Mouse (Mus musculus) fibroblast of lung, adult 2 months (primary cell): Measurements from ENCODE around the gene Rab5if.
"Not testable (repeated sequence)": the region's sequence is repeated elsewhere in the genome, so short reads cannot be mapped to it uniquely, and the experiment has no call there.

Experiments used
- DNase-seq: peaks from one replicate; pipeline ENCODE4 v3.0.0-alpha.2; 2011; ENCODE audit warnings: low read depth

Gene Rab5if

GRCm38 (mm10) chr2:156862772-156863486 lies at the start of gene Rab5if:
TSS of gene Rab5if (plus strand) at chr2:156863128.
- peak; percentile 92 for DNase-seq

GRCm38 (mm10) chr2:156814344-156814801 lies 48.6 kb upstream of the Rab5if start:
- DNase-seq = no peak

- no peak for DNase-seq
These were observed 48.0 kb upstream of the Rab5if start for GRCm38 (mm10) chr2:156814893-156815292.

DNA sequence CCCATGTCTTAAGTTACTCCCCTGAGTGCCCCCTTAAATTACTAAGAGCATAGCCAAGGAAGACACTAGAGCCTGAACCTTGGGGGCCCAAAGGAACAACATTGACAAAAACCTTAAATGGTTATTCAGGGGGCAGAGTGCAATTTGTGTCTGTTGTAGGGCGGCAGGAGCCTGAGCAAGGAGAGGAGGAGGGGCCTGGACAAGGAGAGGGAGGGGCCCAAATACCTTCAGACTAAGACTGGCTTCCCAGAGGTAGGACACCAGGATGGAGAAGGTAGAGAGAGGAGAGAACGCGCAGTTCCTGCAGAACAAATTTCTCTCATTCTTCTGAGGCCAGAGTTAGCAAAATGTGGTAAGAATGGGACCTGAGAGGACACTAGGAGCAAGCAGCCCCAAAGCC lies 47.5 kb upstream of the Rab5if start:
- DNase-seq = no peak

DNA sequence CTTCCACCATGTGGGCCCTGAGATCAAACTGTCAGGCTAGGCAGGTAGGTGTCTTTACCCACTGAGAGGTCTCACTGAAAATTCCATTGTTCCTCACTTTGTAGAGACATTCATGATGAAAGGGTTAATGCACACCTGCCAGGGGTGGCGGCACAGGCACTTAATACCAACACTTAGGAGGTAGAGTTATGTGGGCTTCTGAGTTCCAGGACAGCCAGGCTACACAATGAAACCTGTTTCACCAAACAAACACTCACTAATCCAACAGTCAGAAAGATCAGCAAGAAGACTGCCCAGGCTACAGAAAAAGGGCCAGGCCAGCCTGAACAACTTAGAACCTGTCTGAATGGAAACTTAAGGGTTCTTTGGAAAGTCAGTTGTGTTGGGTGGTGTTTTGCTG lies 46.8 kb upstream of the Rab5if start:
- no peak for DNase-seq

DNA sequence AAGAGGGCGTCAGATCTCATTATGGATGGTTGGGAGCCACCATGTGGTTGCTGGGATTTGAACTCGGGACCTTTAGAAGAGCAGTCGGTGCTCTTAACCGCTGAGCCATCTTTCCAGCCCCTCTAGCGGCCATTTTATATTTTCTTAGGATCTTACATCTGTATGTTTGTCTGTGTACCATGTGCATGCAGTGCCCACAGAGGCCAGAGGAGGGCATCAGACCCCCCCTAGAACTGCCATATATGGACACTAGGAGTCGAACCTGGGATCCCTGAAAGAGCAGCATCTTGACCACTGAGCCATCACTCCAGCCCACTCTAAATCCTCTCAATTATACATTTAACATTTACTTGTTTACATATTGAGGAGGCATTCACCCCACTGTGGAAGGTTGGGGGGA lies 37.8 kb upstream of the Rab5if start:
- not testable (repeated sequence) for DNase-seq

- DNase-seq = no peak
These were observed 28.6 kb upstream of the Rab5if start for GRCm38 (mm10) chr2:156834336-156834735.

DNA sequence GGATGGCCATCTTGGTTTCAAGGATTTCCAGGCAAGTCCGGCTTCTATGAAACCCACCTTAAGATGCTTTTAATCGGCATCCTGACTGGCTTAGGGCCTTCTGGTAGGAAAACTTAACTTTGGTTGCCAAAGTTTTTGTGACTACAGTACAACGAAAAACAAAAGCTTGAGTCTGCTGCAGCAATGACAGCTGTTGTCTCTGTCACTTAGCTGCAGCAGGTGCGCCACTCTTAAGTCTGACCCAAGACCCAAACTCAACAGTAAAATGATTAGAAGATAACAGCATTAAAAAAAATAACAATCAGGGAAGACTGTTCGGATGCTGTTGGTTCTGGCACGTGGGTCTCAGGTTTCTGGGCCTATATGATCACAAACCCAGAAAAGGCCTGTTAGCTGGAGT lies 24.1 kb upstream of the Rab5if start:
- DNase-seq = no peak

DNA sequence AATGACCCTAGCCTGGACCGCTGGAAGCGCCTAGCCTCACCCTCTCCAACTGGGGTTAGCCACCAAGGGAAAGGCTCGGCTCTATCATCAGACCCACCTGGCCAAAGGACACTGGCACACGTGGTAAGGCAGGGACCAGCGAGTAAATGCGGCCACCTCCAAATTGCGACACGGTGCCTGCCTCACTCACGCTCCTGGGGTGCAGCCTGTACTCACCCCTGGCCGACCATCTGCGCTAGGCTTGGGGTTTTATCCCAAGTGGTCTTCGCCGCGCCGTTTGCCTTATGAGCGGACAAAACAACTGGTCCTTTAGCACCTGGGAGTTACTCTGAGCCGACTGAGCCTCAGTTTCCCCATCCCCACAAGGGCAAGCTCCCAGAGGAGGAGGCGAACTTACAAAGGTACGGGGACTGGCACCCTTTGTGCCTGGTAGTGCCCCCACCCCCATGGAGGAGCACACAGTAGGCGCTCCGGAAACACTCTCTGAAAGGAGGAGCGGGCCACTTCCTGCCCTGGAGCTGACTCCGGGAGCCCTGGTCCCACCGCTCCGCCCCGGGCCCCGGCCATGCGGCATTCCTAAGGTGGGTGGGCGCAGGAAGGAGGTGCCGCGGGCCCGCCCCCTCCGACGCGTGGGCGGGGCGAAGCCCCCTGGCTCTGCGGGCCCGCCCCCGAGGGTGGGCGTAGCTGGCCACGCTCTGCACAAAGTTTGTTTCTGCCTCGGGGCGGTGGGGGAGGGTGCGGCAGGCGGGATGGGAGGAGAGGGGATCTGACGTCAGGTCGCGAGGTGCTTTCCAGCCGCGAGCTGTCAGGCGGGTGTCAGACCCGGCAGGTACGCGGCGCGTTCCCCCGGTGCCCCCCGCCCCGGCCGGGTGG lies 23.4 kb upstream of the Rab5if start, which contains the start of gene Tgif2:
Tgif2 (plus strand) TSS at position 689 of the 873 bp plus-strand sequence.
- DNase-seq = no peak

GRCm38 (mm10) chr2:156840301-156841027 lies 22.5 kb upstream of the Rab5if start:
- no peak for DNase-seq

- peak; percentile 28 for DNase-seq
These were observed 21.7 kb upstream of the Rab5if start for GRCm38 (mm10) chr2:156841028-156841840.

DNA sequence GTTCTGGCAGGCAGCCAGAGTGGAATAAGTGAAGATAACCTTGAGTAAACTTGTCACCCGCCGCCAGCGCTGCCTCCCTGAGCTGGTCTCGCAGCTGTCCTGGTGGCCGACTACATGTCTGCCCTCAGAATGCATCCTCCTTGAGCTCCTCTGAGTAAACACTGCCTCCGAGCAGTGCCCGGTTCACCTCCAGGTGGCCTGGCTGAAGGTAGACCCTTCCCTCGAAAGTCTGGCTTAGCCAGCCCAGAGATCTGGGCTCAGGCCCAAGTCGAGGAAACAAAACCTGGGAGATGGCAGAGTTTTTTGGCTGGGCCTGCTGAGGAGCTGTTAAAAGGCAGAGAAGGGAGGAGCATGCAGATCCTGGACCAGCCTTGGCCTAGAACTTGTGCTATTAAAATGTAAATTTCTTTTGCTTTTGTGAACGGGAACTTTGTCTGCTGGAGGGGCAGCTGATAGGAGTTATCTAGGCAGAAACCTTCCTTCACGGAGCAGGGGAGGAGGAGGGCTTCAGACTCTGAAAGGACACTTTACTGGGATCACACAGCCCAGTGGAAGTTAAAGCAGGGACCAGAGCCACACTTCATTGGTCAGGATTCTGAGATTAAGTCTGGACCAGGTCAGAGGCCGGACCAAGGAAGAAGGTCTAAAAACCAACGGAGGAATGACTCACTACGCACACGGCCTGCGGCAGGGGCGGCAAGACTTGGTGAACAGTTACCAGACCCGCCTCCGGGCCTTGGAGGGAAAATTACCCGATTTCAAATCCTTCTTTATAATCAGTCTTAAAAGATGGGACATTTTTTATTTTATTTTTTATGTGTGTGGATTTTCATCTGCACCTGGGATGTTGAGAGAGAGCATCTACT lies 20.9 kb upstream of the Rab5if start:
- peak; percentile 46 for DNase-seq

GRCm38 (mm10) chr2:156842711-156843110 lies 20.2 kb upstream of the Rab5if start:
- DNase-seq = no peak

DNA sequence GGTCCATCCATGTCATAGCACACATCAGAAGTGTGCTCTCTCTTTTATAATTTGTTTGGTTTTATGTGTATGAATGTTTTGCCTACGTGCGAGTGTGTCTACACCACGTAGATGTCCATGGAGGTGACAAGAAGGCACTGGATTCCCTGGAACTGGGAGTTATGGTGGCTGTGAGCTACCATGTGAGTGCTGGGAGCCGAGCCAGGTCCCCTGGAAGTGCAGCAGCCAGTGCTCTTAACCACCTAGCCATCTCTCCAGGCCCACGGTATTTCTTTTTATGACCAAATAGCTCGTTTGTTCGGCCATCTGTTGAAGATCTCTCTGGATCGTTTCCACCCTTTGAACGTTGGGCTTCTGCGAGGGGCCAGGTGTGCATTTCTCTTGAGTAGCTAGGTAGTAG lies 19.6 kb upstream of the Rab5if start:
- DNase-seq = no peak

- DNase-seq = no peak
These were observed 18.2 kb upstream of the Rab5if start for GRCm38 (mm10) chr2:156844715-156845114.

GRCm38 (mm10) chr2:156847653-156848052 lies 15.3 kb upstream of the Rab5if start:
- DNase-seq = no peak

GRCm38 (mm10) chr2:156848526-156849182 lies 14.3 kb upstream of the Rab5if start:
- no peak for DNase-seq

GRCm38 (mm10) chr2:156850505-156850904 lies 12.4 kb upstream of the Rab5if start:
- DNase-seq = no peak

- not testable (repeated sequence) for DNase-seq
These were observed 9.3 kb upstream of the Rab5if start for GRCm38 (mm10) chr2:156853584-156853983.
